Mouse (Mus musculus) liver, adult 2 months (tissue): ENCODE results near the gene Cd86.

Source experiments
- CTCF ChIP-seq: fragments of 200-500 bp; IDR thresholded peaks from 2 replicates; pipeline ENCODE4 v1.5.1; 2011; ENCODE audit warnings: low read depth, low read length, control low read depth
- POLR2A ChIP-seq: fragments of 200-500 bp; IDR thresholded peaks from 2 replicates; pipeline ENCODE4 v1.6.1; 2011; ENCODE audit warnings: low read length, control low read depth; ENCODE audit not compliant: insufficient read depth; ENCODE audit errors: extremely low read depth

DNA sequence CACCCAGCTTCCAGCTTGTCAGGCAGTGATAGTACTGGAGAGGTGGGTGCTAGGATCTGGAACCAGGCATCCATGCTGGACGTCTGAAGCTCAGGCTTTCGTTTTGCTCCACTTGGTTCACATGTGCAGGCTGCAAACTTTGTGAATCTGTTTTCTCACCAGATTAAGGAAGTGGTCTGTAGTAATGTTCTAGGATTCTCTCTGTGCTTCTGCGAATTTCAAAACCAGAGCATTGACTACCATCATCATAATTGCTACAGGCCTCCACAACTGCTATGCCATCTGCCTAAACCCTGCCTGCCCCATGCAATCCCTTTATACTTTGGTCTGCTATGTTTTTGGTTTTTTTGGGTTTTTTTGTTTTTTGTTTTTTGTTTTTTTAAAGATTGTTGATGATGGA is 44.8 kb downstream of the Cd86 start:
- TF ChIP-seq POLR2A, result no peak
- TF ChIP-seq CTCF, result no peak
